Mouse (Mus musculus): Measurements from ENCODE around the gene Gramd4.

- TF ChIP-seq HCFC1 (IDR thresholded peaks at IDR 0.05; ENCODE audit: borderline replicate concordance, insufficient read depth, low read length) (no peak), ZC3H11A (IDR thresholded peaks at IDR 0.05; ENCODE audit: borderline replicate concordance, low read depth, low read length) (no peak), ZNF384 (IDR thresholded peaks at IDR 0.05; ENCODE audit: low read depth, low read length) (no peak)
Observed at GRCm38 (mm10) chr15:86082551-86082961, 25.1 kb downstream of the Gramd4 start.

All from ES-E14 (cell line).